Mouse (Mus musculus) MEL (cell line): Measurements from ENCODE around the gene Foxj1.

Experiments
- CTCF ChIP-seq, 3 experiments: IDR thresholded peaks in 2 of 3; conservative IDR thresholded peaks in 1 of 3; 2 replicates each; pipeline ENCODE4 v1.5.1; 2011 to 2012; ENCODE audit warnings: low read length in 3 of 3, low read depth in 2 of 3, mild to moderate bottlenecking in 2 of 3, improper control_type of control experiment in 1 of 3, inconsistent platforms in 1 of 3, mixed read lengths in 1 of 3, moderate library complexity in 1 of 3; ENCODE audit not compliant: control insufficient read depth in 1 of 3, insufficient read depth in 1 of 3, poor library complexity in 1 of 3, severe bottlenecking in 1 of 3
- ELF1 ChIP-seq: IDR thresholded peaks from 2 replicates; pipeline ENCODE4 v1.6.1; 2014; ENCODE audit warnings: low read depth, mild to moderate bottlenecking, inconsistent platforms, low read length, improper control_type of control experiment, moderate library complexity
- GABPA ChIP-seq: IDR thresholded peaks from 2 replicates; pipeline ENCODE4 v1.6.1; 2012; ENCODE audit warnings: low read depth, mild to moderate bottlenecking, inconsistent platforms, low read length, improper control_type of control experiment, moderate library complexity
- MAFK ChIP-seq: IDR thresholded peaks from 2 replicates; pipeline ENCODE4 v1.6.1; 2011; ENCODE audit warnings: low read depth, mild to moderate bottlenecking, low read length, improper control_type of control experiment, borderline replicate concordance
- POLR2A ChIP-seq, 2 experiments: IDR thresholded peaks; 2 replicates each; pipeline ENCODE4 v1.6.1; 2011 to 2012; ENCODE audit warnings: low read length in 2 of 2, mild to moderate bottlenecking in 2 of 2, control low read depth in 1 of 2, improper control_type of control experiment in 1 of 2, low read depth in 1 of 2, moderate library complexity in 1 of 2; ENCODE audit not compliant: control insufficient read depth in 1 of 2, insufficient read depth in 1 of 2, poor library complexity in 1 of 2
- RAD21 ChIP-seq: IDR thresholded peaks from 2 replicates; pipeline ENCODE4 v1.6.1; 2011; ENCODE audit warnings: mild to moderate bottlenecking, low read depth, low read length, improper control_type of control experiment
- TAL1 ChIP-seq: IDR thresholded peaks from 2 replicates; pipeline ENCODE4 v1.6.1; 2012; ENCODE audit warnings: mild to moderate bottlenecking, inconsistent platforms, low read length, moderate library complexity, mixed read lengths
- USF1 ChIP-seq: IDR thresholded peaks from 2 replicates; pipeline ENCODE4 v1.6.1; 2014; ENCODE audit warnings: low read depth, mild to moderate bottlenecking, inconsistent platforms, low read length, improper control_type of control experiment, moderate library complexity
- ZMIZ1 ChIP-seq: IDR thresholded peaks from 2 replicates; pipeline ENCODE4 v1.6.1; 2012; ENCODE audit warnings: low read depth, mild to moderate bottlenecking, inconsistent platforms, low read length, improper control_type of control experiment, moderate library complexity

DNA sequence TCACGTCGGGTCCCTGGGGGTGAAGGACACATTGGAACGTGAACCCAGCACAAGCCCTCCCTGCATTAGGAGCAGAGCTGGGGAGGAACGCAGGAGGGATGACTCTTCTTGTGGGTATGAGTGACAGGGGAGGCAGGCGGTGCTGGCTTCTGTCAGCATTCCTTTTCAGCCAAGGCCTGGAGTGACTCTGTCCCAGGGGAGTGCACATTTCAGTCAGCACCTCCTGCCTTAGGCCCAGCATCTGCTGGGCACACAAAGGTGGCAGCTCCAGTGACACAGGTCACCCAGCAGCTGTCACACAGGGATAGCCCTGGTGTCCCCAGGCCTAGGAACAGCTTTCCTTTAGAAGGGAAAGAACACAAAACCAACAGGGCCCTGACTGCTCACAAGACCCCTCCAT lies 12.8 kb upstream of the Foxj1 start:
- TF ChIP-seq RAD21: no peak
- no peak for TF ChIP-seq CTCF (IDR thresholded peaks at IDR 0.05 in 2 of 3, conservative IDR thresholded peaks at IDR 0.05 in 1 of 3; ENCODE audit: control insufficient read depth in 1 of 3, insufficient read depth in 1 of 3, low read depth in 2 of 3, low read length in 3 of 3, poor library complexity in 1 of 3, severe bottlenecking in 1 of 3)
- no peak for TF ChIP-seq USF1
- no peak for TF ChIP-seq ZMIZ1
- TF ChIP-seq GABPA: no peak
- no peak for TF ChIP-seq POLR2A (IDR thresholded peaks at IDR 0.05; ENCODE audit: control insufficient read depth in 1 of 2, insufficient read depth in 1 of 2, low read depth in 1 of 2, low read length in 2 of 2, poor library complexity in 1 of 2)
- no peak for TF ChIP-seq MAFK
- TF ChIP-seq ELF1: no peak
- no peak for TF ChIP-seq TAL1
